Mouse (Mus musculus) naive thymus-derived CD4-positive, alpha-beta T cell, adult 5 months (primary cell): Measurements from ENCODE around the gene Mgarp. TPM values are rescaled to one million over a fixed set of nuclear protein-coding genes. Genes with fewer than 3 reads are reported as not detected.

ENCODE experiments used
- polyA plus RNA-seq: library from polyadenylated mRNA; unstranded; fragments of 100-300 nt; shearing (Covaris generic); gene quantifications from one replicate; pipeline ENCODE4 v1.2.1, GENCODE M21; 2017

Gene Mgarp
- polyA plus RNA-seq, result not detected

DNA sequence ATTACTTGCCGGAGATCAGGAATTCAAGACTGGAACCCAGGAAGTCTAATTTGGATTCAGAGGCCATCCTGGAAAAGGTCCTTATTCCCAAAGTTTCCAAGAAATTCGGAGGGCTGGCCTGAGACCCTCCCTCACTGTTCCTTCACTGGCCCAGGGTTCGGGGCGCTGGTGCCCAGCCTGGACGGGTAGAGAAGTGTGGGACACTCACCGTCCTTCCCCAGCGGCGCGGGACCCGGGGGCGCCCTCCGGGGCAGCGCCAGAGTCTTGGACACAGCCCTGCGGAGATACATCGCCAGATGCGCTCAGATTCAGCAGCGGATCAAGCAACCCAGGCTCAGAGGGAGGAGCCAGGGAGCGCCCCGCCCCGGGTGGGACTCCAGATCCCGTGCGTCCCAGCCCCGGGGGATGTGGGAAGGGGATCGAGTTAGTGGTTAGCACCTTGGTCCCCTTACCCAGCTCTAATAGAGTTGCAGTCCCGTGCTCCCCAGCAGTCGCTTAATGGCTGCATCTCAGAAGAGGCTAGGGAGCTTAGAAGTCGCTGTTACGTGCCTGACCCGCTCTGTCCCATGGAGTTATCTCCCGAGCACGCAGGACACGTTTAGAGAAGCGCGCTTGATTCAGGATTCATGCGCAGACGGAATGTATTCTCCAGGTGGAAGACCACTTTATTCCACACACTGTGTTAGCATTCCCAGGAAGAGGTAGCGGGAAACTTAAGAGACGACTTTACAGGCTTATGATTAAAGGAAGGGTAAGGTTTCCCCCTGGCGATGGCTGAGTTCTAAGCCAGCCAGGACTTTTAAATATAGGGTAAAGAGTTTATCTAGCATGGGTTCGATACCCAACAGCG lies at the start of gene Mgarp:
Mgarp (minus strand) TSS at position 520 of the 850 bp plus-strand sequence.

DNA sequence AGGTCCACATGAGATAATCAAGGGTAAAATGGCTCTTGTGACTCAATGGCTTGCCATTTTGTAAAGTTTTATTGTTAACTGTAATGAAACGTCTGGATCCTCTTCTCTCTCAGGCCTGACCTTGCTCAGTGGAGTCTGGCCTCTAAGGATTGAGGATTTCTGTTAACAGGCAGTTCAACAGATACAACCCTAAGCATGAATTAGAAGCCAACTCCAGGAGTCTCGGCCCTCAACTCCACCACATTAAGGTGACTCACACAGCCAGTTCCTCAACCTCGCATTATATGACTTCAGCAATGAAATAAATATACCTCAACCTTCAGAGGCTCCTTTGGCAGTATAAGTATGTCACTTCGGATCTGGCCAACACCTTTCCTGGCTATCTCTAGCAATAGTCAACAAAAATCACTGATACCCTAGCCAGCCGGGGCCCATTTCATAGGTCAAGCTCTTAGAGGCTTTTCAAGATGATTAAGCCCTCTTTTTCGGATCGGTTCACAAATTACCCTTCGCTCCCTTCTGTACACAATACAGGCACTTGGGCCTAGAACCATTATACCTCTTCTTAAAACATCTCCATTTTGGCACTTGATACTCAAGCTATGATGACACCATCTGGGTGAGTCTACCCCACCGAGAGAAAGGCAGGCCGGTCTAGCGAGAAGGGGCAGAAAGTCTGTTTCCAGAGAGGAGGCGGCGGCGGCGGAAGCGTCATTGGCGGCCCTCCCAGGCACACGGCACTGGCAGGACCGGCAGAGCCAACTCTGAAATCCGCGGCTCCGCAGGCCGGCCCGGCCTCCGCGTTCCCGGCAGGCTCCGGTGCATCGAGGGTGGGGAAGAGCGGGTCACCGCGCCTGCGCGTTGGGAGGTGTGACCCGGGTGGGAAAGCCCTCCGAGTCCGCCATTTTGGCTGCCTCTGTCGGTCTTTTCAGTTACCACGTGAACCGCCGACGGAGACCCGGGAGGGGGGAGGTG lies 18.8 kb upstream of the Mgarp start, which contains the start of gene Naa15:
Naa15 (plus strand) TSS at position 51 of the 975 bp plus-strand sequence.

GRCm38 (mm10) chr3:51408561-51409183 lies 12.1 kb upstream of the Mgarp start, which contains the start of gene Ndufc1:
Gene Ndufc1, minus strand, starts transcription at chr3:51408988.

DNA sequence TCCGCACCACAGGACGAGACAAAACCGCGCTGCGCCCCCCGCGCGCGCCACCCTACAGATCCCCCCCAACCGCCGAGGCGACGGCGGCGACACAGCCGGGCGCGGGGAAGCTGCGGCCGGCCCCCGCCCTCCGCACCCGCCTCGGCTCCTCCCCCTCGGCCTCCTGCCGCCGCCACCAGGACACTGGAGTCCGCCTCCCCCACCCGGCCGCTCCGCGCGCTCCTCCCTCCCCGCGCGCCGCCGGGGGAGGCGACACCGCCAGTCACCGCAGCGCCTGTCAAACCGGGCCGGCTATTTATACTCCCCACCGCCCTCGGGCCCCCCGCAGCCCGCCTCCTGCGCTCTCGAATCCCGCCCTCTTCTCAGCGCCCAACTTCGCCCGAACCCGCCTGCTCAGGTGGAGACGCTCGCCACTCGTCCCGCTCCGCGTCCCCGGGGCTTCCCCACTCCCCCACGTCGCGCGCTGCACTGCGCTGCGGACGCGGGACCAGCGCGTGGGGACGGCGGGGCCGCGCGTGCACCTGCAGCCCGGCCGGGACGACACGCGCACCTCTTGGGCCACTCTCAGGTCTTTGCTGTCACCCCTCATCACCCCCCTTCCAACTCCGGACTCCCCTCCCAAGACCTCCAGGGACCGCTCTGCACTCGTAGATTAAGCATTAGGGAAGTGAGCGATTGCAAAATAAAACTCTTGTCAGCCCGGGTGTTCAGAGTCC lies 55.8 kb downstream of the Mgarp start, which contains the start of gene Elf2:
Elf2 (minus strand) TSS at position 112 of the 716 bp plus-strand sequence.

Other genes with a start within 250 kb of the Mgarp start
- gene Noct, start 172.3 kb downstream of the Mgarp start, polyA plus RNA-seq, result 14.8 TPM
- gene Elf2, start 56.1 kb downstream of the Mgarp start, polyA plus RNA-seq, result 127 TPM
- 88.6 TPM for gene Ndufc1, start 12.2 kb upstream of the Mgarp start, polyA plus RNA-seq
- 110 TPM for gene Naa15, start 18.4 kb upstream of the Mgarp start, polyA plus RNA-seq
- gene Rab33b, start 87.2 kb upstream of the Mgarp start, polyA plus RNA-seq, result 31.3 TPM
- 17.9 TPM for gene Setd7, start 164.1 kb upstream of the Mgarp start, polyA plus RNA-seq